Mouse (Mus musculus) limb, embryonic 14.5 days (tissue): ENCODE results near the gene Olfr710. TPM values are rescaled to one million over a fixed set of nuclear protein-coding genes. Genes with fewer than 3 reads are reported as not detected.
"Not testable (repeated sequence)": the region's sequence is repeated elsewhere in the genome, so short reads cannot be mapped to it uniquely, and the experiment has no call there.

Experiments used
- ATAC-seq: fragments of 200-750 bp; cut with Nextera tagmentation; 2 replicates; pipeline ENCODE4 v1.8.0; 2017; ENCODE audit warnings: low read depth, moderate number of reproducible peaks, moderate TSS enrichment; ENCODE audit not compliant: low FRiP score
- DNase-seq: peaks from one replicate; pipeline ENCODE4 v3.0.0-alpha.2; 2015; ENCODE audit warnings: low spot score
- H3K27ac ChIP-seq: fragments of 300-500 bp; sonication (generic); replicated peaks from 2 replicates; pipeline ENCODE4 v1.5.1; 2014; ENCODE audit warnings: low read depth, mild to moderate bottlenecking, low read length, moderate library complexity, mixed read lengths
- H3K27me3 ChIP-seq: fragments of 300-500 bp; sonication (generic); 2 replicates; pipeline ENCODE4 v1.6.1; 2014; ENCODE audit warnings: low read length, mixed read lengths; ENCODE audit not compliant: control insufficient read depth, insufficient read depth
- H3K36me3 ChIP-seq: fragments of 300-500 bp; sonication (generic); 2 replicates; pipeline ENCODE4 v1.6.1; 2014; ENCODE audit warnings: mild to moderate bottlenecking, low read length, moderate library complexity, mixed read lengths; ENCODE audit not compliant: control insufficient read depth, insufficient read depth
- H3K4me1 ChIP-seq: fragments of 300-500 bp; sonication (generic); 2 replicates; pipeline ENCODE4 v1.6.1; 2014; ENCODE audit warnings: antibody characterized with exemption, low read length, mixed read lengths; ENCODE audit not compliant: control insufficient read depth, insufficient read depth
- H3K4me2 ChIP-seq: fragments of 300-500 bp; sonication (generic); replicated peaks from 2 replicates; pipeline ENCODE4 v1.6.1; 2014; ENCODE audit warnings: low read depth, mild to moderate bottlenecking, low read length, moderate library complexity; ENCODE audit not compliant: severe bottlenecking
- H3K4me3 ChIP-seq: fragments of 300-500 bp; sonication (generic); replicated peaks from 2 replicates; pipeline ENCODE4 v1.5.1; 2014; ENCODE audit warnings: low read length
- H3K9ac ChIP-seq: fragments of 300-500 bp; sonication (generic); 2 replicates; pipeline ENCODE4 v1.6.1; 2014; ENCODE audit warnings: mild to moderate bottlenecking, low read depth, low read length, moderate library complexity; ENCODE audit not compliant: severe bottlenecking
- H3K9me3 ChIP-seq: fragments of 300-500 bp; sonication (generic); 2 replicates; pipeline ENCODE4 v1.6.1; 2016; ENCODE audit warnings: low read length; ENCODE audit not compliant: control insufficient read depth
- POLR2A ChIP-seq: fragments of 200-500 bp; IDR thresholded peaks from 2 replicates; pipeline ENCODE4 v1.8.0; 2012; ENCODE audit warnings: inconsistent platforms, mild to moderate bottlenecking, moderate library complexity, borderline replicate concordance; ENCODE audit not compliant: insufficient read depth, insufficient read length; ENCODE audit errors: extremely low read depth
- WGBS: fragments of 180-500 bp; shearing (Covaris S2); extraction: QIAGEN DNeasy Blood & Tissue Kit; methylation state at CpG from one replicate; pipeline ENCODE4 v1.1.7; 2014; 5-methylcytosine and 5-hydroxymethylcytosine counted together
- polyA plus RNA-seq, 2 experiments: library from polyadenylated mRNA; depleted of rRNA in 1 of 2; stranded (reverse) in 1 of 2; unstranded in 1 of 2; fragments of >200 nt; fragmentation: Nextera tagmentation in 1 of 2; extraction: Ambion mirVana in 1 of 2; gene quantifications; 2 replicates each; pipeline versions ENCODE4 v1.2.1 to v1.2.3; 2012 to 2014

Olfr710 gene
- polyA plus RNA-seq, 2 experiments: not detected

- no peaks in the 10 kb centered on the region for H3K4me1 ChIP-seq
- TF ChIP-seq POLR2A: no peak
- WGBS: 57% methylated on average over 2 of the region's 2 CpGs
- H3K4me3 ChIP-seq: no peak within 1 kb of the TSS
- H3K4me2 ChIP-seq: no peak within 1 kb of the TSS
- H3K9me3 ChIP-seq: no peaks in the 10 kb centered on the region
- H3K9ac ChIP-seq: no peak within 1 kb of the TSS
- no peak within 1 kb of the TSS for H3K27ac ChIP-seq
- H3K36me3 ChIP-seq: no peaks in the 10 kb centered on the region
- H3K27me3 ChIP-seq: no peaks in the 10 kb centered on the region
- ATAC-seq (no peak), DNase-seq (no peak)
These were observed 40.4 kb downstream of the Olfr710 start, which contains the start of gene Olfr1532-ps1 for GRCm38 (mm10) chr7:106907676-106908075. Olfr1532-ps1 (plus strand) TSS chr7:106908001.

- not testable (repeated sequence) for H3K9me3 ChIP-seq, H3K27ac ChIP-seq, H3K27me3 ChIP-seq, H3K4me3 ChIP-seq, DNase-seq, ATAC-seq, H3K4me2 ChIP-seq, H3K9ac ChIP-seq, H3K36me3 ChIP-seq, H3K4me1 ChIP-seq
- 82% methylated on average over 3 of the region's 3 CpGs for WGBS
These were observed 47.0 kb downstream of the Olfr710 start, which contains the start of gene Olfr707 for GRCm38 (mm10) chr7:106901141-106901540. Olfr707 (minus strand) TSS chr7:106901241.

Other genes with a start within 250 kb of the Olfr710 start
- not detected in 2 replicates for gene Olfr695, start 231.9 kb downstream of the Olfr710 start, polyA plus RNA-seq (2012; rRNA removed)
- not detected in 2 replicates for gene Olfr695, start 231.9 kb downstream of the Olfr710 start, polyA plus RNA-seq (2014; fragmentation: Nextera tagmentation; extraction: Ambion mirVana)
- gene Olfr697, start 205.9 kb downstream of the Olfr710 start, polyA plus RNA-seq (2012; rRNA removed): not detected in 2 replicates
- not detected in 2 replicates for gene Olfr697, start 205.9 kb downstream of the Olfr710 start, polyA plus RNA-seq (2014; fragmentation: Nextera tagmentation; extraction: Ambion mirVana)
- not detected in 2 replicates for gene Olfr698, start 192.9 kb downstream of the Olfr710 start, polyA plus RNA-seq (2012; rRNA removed)
- not detected in 2 replicates for gene Olfr698, start 192.9 kb downstream of the Olfr710 start, polyA plus RNA-seq (2014; fragmentation: Nextera tagmentation; extraction: Ambion mirVana)
- gene Olfr699, start 155.1 kb downstream of the Olfr710 start, polyA plus RNA-seq (2012; rRNA removed): not detected in 2 replicates
- not detected in 2 replicates for gene Olfr699, start 155.1 kb downstream of the Olfr710 start, polyA plus RNA-seq (2014; fragmentation: Nextera tagmentation; extraction: Ambion mirVana)
- not detected in 2 replicates for gene Olfr700, start 139.5 kb downstream of the Olfr710 start, polyA plus RNA-seq (2012; rRNA removed)
- gene Olfr700, start 139.5 kb downstream of the Olfr710 start, polyA plus RNA-seq (2014; fragmentation: Nextera tagmentation; extraction: Ambion mirVana): not detected in 2 replicates
- 0.13 TPM in 1 of 2 replicates, not detected in the other for gene Olfr701, start 134.2 kb downstream of the Olfr710 start, polyA plus RNA-seq (2012; rRNA removed)
- not detected in 2 replicates for gene Olfr701, start 134.2 kb downstream of the Olfr710 start, polyA plus RNA-seq (2014; fragmentation: Nextera tagmentation; extraction: Ambion mirVana)
- gene Olfr702, start 114.4 kb downstream of the Olfr710 start, polyA plus RNA-seq (2012; rRNA removed): not detected in 2 replicates
- gene Olfr702, start 114.4 kb downstream of the Olfr710 start, polyA plus RNA-seq (2014; fragmentation: Nextera tagmentation; extraction: Ambion mirVana): not detected in 2 replicates
- not detected in 2 replicates for gene Olfr703, start 105.0 kb downstream of the Olfr710 start, polyA plus RNA-seq (2012; rRNA removed)
- gene Olfr703, start 105.0 kb downstream of the Olfr710 start, polyA plus RNA-seq (2014; fragmentation: Nextera tagmentation; extraction: Ambion mirVana): not detected in 2 replicates
- not detected in 2 replicates for gene Olfr704, start 85.1 kb downstream of the Olfr710 start, polyA plus RNA-seq (2012; rRNA removed)
- not detected in 2 replicates for gene Olfr704, start 85.1 kb downstream of the Olfr710 start, polyA plus RNA-seq (2014; fragmentation: Nextera tagmentation; extraction: Ambion mirVana)
- gene Olfr705, start 71.4 kb downstream of the Olfr710 start, polyA plus RNA-seq (2012; rRNA removed): not detected in 2 replicates
- gene Olfr705, start 71.4 kb downstream of the Olfr710 start, polyA plus RNA-seq (2014; fragmentation: Nextera tagmentation; extraction: Ambion mirVana): not detected in 2 replicates
- not detected in 2 replicates for gene Olfr706, start 60.1 kb downstream of the Olfr710 start, polyA plus RNA-seq (2012; rRNA removed)
- not detected in 2 replicates for gene Olfr706, start 60.1 kb downstream of the Olfr710 start, polyA plus RNA-seq (2014; fragmentation: Nextera tagmentation; extraction: Ambion mirVana)
- gene Olfr707, start 47.1 kb downstream of the Olfr710 start, polyA plus RNA-seq (2012; rRNA removed): not detected in 2 replicates
- not detected in 2 replicates for gene Olfr707, start 47.1 kb downstream of the Olfr710 start, polyA plus RNA-seq (2014; fragmentation: Nextera tagmentation; extraction: Ambion mirVana)
- gene Olfr1532-ps1, start 40.3 kb downstream of the Olfr710 start, polyA plus RNA-seq (2012; rRNA removed): not detected in 2 replicates
- gene Olfr1532-ps1, start 40.3 kb downstream of the Olfr710 start, polyA plus RNA-seq (2014; fragmentation: Nextera tagmentation; extraction: Ambion mirVana): not detected in 2 replicates
- gene Olfr709-ps1, start 16.1 kb downstream of the Olfr710 start, polyA plus RNA-seq (2012; rRNA removed): not detected in 2 replicates
- not detected in 2 replicates for gene Olfr709-ps1, start 16.1 kb downstream of the Olfr710 start, polyA plus RNA-seq (2014; fragmentation: Nextera tagmentation; extraction: Ambion mirVana)
- gene Olfr6, start 15.6 kb upstream of the Olfr710 start, polyA plus RNA-seq (2012; rRNA removed): not detected in 2 replicates
- not detected in 2 replicates for gene Olfr6, start 15.6 kb upstream of the Olfr710 start, polyA plus RNA-seq (2014; fragmentation: Nextera tagmentation; extraction: Ambion mirVana)
- gene Olfr711, start 27.1 kb upstream of the Olfr710 start, polyA plus RNA-seq (2012; rRNA removed): not detected in 2 replicates
- not detected in 2 replicates for gene Olfr711, start 27.1 kb upstream of the Olfr710 start, polyA plus RNA-seq (2014; fragmentation: Nextera tagmentation; extraction: Ambion mirVana)
- not detected in 2 replicates for gene Olfr2, start 57.8 kb upstream of the Olfr710 start, polyA plus RNA-seq (2012; rRNA removed)
- not detected in 2 replicates for gene Olfr2, start 57.8 kb upstream of the Olfr710 start, polyA plus RNA-seq (2014; fragmentation: Nextera tagmentation; extraction: Ambion mirVana)
- not detected in 2 replicates for gene Olfr713, start 82.9 kb upstream of the Olfr710 start, polyA plus RNA-seq (2012; rRNA removed)
- gene Olfr713, start 82.9 kb upstream of the Olfr710 start, polyA plus RNA-seq (2014; fragmentation: Nextera tagmentation; extraction: Ambion mirVana): not detected in 2 replicates
- not detected in 2 replicates for gene Olfr714, start 122.7 kb upstream of the Olfr710 start, polyA plus RNA-seq (2012; rRNA removed)
- not detected in 2 replicates for gene Olfr714, start 122.7 kb upstream of the Olfr710 start, polyA plus RNA-seq (2014; fragmentation: Nextera tagmentation; extraction: Ambion mirVana)
- not detected in 2 replicates for gene Olfr17, start 144.9 kb upstream of the Olfr710 start, polyA plus RNA-seq (2012; rRNA removed)
- gene Olfr17, start 144.9 kb upstream of the Olfr710 start, polyA plus RNA-seq (2014; fragmentation: Nextera tagmentation; extraction: Ambion mirVana): not detected in 2 replicates
- not detected in 2 replicates for gene Olfr715b, start 162.1 kb upstream of the Olfr710 start, polyA plus RNA-seq (2012; rRNA removed)
- gene Olfr715b, start 162.1 kb upstream of the Olfr710 start, polyA plus RNA-seq (2014; fragmentation: Nextera tagmentation; extraction: Ambion mirVana): not detected in 2 replicates
- not detected in 2 replicates for gene Olfr715, start 182.8 kb upstream of the Olfr710 start, polyA plus RNA-seq (2012; rRNA removed)
- not detected in 2 replicates for gene Olfr715, start 182.8 kb upstream of the Olfr710 start, polyA plus RNA-seq (2014; fragmentation: Nextera tagmentation; extraction: Ambion mirVana)
- gene Olfr716, start 190.0 kb upstream of the Olfr710 start, polyA plus RNA-seq (2012; rRNA removed): not detected in 2 replicates
- gene Olfr716, start 190.0 kb upstream of the Olfr710 start, polyA plus RNA-seq (2014; fragmentation: Nextera tagmentation; extraction: Ambion mirVana): not detected in 2 replicates
- 0.05 TPM in 1 of 2 replicates, not detected in the other for gene Nlrp14, start 218.7 kb upstream of the Olfr710 start, polyA plus RNA-seq (2012; rRNA removed)
- gene Nlrp14, start 218.7 kb upstream of the Olfr710 start, polyA plus RNA-seq (2014; fragmentation: Nextera tagmentation; extraction: Ambion mirVana): not detected in 2 replicates